Mouse (Mus musculus) erythroblast, embryonic 14.5 days (primary cell): ENCODE measurements around the gene Lmf2.

Experiments
- GATA1 ChIP-seq: IDR thresholded peaks from 2 replicates; pipeline ENCODE4 v1.6.1; 2012; ENCODE audit warnings: low read length, inconsistent platforms, mixed read lengths
- TAL1 ChIP-seq: IDR thresholded peaks from 3 replicates; pipeline ENCODE4 v1.6.1; 2012; ENCODE audit warnings: low read length, inconsistent platforms, mixed read lengths

DNA sequence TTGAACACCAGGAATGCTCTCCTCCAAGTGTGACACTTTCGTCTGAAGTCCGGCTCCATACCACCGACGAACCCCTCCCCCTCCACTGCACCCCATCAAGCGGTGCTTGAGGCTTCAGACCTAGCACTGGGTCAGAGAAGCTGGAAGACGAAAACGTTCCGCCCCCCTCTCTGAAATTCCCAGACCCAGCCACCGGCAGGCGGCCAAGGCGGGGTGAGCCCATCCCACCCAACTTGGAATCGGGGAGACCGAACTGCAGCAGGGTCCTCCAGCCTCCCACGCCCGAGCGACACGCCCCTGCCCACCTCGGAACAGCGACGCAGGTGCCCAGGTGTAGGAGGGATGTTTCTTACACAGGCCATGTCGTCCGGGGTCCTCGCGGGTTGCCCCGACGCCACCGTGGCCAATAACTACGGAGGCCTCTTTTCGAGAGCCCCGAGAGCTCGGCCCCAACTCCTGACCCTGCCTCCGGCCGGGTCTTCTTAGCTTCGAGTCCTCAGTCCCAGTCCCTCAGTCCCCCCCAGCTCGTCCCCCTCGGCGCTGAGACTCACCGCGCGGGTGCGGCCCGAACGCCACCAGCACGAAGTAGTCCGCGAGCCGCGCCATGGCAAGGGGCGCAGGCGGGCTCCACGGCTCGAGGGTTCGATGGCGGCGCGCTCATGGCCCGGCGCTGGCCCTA lies 40.8 kb downstream of the Lmf2 start:
- TF ChIP-seq GATA1 (no peak), TAL1 (no peak)
